Mouse (Mus musculus): ENCODE measurements at regions not wholly inside any gene's neighbourhood (a gene's known extent, or its start where the extent isn't known, plus 50 kb on each side); places are given as distances from the start of the nearest gene placed in this dataset.
A peak's percentile ranks its signal among the peaks of the same experiment; 100 is the strongest.

DNA sequence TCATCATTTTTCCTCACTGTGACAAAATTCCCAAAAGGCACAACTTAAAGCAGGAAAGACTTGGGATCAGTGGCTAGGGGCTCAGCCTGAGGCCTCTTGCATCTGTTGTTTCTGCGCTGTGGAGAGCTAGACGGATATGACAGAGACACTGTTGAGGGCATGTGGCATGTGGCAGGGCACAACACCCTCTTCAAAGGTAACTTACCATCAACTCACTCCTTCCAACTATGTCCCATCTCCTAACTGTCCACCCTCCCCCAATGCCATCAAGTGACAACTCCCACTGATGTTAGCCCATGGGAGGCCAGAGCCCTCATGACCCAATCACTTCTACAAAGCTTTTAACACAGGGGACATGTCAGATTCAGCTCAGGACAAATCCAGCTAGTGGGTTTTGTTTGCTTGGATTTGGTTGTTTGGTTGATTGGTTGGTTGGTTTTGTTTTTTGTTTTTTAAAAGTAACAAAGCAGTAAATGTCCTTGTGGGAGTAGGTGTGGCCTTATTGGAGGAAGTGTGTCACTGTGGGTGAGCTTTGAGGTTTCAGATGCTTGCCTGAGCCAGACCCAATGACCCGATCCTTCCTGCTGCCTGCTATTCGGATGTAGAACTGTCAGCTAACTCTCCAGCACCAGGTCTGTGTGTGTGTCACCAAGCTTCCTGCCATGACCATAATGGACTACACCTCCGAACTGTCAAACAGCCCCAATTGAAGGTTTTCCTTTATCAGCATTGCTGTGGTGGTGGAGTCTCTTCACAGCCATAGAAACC is 53.2 kb upstream of the Lef1 start:
- no peak for TF ChIP-seq CTCF (conservative IDR thresholded peaks at IDR 0.05)
- Histone ChIP-seq H3K27ac (no peak overlapping the region), H3K4me3 (no peak overlapping the region)
- DNase-seq (ENCODE audit: low spot score in 2 of 2), result no peak

DNA sequence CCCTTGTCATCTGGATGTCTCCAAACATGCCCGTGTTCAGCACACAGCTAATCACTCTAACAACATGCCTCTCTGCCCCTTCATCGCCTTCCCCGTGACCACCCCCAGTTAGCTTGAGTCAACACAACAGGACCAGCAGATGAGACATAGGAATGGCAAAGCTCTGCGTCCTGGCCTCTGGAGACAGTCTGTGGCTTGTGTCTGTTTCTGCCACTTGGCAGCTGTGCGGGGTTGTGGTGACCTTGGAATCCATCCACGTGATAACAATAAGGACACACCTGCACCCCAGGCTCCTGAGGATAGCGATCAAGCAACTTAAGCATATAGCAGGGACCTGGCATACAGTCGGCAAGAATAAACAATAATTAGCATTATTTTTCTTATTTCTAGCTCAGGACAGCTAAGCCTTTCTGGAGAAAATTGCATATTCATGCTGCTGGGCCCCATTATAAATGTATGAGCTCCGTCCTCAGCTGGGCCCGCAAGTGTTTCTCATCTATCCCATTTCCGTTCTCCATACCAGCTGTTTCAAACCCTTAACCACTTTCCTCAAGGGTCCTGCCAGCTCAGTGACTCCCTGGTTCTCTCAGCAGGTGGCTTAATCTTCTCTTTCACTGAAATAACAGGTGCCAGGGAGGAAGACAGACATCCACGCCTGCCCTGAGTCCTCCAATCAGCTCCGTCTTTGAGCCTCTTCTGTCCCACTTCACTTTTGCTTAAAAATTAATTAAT is 55.9 kb upstream of the Lef1 start:
- TF ChIP-seq CTCF (conservative IDR thresholded peaks at IDR 0.05), result no peak
- Histone ChIP-seq H3K4me3 (no peak overlapping the region), H3K27ac (no peak overlapping the region)
- no peak for DNase-seq (ENCODE audit: low spot score in 2 of 2)

DNA sequence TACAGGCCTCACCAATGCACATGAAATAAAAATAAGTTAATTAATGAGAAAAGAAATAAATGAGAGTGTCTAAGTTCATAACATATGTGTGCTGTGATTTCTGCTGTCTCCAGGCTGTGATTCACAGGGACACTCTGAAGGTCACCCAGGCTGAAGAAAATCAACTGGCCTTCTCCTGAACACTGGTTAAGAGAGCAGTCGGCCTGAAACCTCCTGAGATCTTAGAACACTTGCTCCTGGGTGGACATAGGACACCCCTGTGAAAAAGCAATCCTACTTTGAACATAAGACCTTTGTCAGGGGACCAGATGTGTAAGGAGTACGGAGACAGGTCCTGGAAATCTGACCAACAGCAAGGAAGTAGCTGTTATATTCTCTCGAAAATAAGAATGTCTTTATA is 62.6 kb upstream of the Lef1 start:
- DNase-seq (ENCODE audit: low spot score in 2 of 2), result no peak
- no peak overlapping the region for H3K4me3 ChIP-seq
- no peak for TF ChIP-seq CTCF (conservative IDR thresholded peaks at IDR 0.05)
- no peak overlapping the region for H3K27ac ChIP-seq

- no peak for TF ChIP-seq CTCF (conservative IDR thresholded peaks at IDR 0.05)
- no peak for DNase-seq (ENCODE audit: low spot score in 2 of 2)
Measured at GRCm38 (mm10) chr3:131046412-131046811, 63.9 kb upstream of the Lef1 start.

DNA sequence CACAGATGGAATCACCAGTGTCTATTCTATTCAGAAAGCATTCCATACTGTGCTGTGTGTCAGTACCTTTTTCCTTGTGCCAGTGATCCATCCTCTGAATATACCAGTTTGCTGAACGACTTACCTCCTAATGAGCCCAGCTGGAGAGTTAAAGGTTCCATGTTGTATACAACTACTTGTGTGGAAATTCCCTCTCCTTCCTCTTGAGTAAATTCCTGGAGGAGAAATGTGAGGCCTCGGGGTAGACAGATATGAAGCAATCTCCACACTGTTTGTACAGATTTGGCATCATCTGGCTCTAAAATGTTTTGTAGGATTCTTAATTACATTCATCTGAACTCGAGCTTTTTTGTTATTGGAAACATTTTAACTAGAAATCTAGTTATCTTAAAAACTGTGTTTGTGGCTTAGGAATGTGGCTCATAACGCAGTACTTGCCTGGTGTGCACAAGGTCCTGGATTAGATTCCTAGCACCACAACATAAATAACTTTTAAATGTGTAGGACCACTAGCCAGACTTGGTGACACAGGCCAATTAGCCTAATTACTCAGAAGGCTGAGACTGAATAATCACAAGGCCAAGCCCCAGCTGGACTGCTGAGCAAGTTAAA is 70.0 kb upstream of the Lef1 start:
- no peak for TF ChIP-seq CTCF (conservative IDR thresholded peaks at IDR 0.05)
- H3K27ac ChIP-seq, result no peak overlapping the region
- H3K4me3 ChIP-seq, result no peak overlapping the region
- no peak for DNase-seq (ENCODE audit: low spot score in 2 of 2)

More at GRCm38 (mm10) chr3:131046412-131046811, 63.9 kb upstream of the Lef1 start:
- Histone ChIP-seq H3K27ac (no peak overlapping the region), H3K4me3 (no peak overlapping the region)

DNA sequence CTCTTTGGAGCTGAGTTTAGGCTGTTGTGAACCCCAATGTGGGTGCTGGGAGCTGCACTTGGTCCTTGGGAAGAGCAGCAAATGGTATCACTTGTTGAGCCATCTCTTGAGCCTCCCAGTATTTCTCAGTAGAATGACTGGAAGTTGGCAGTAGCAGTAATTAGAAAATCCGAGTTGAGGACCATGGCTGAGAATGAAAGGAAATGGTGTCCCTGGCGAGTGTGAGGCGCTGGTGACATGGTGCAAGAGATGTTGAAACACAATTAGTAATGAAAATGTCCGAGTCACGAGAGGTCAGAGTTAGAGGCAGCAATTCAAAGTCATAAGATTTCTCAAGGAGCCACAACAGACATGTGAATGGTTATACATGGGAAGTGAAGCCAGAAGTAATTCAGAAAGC is 73.2 kb upstream of the Lef1 start:
- Histone ChIP-seq H3K4me3 (no peak overlapping the region), H3K27ac (no peak overlapping the region)
- TF ChIP-seq CTCF (conservative IDR thresholded peaks at IDR 0.05), result 0 out of 2 replicates have a peak, but pooled peaks have one; percentile 6
- no peak for DNase-seq (ENCODE audit: low spot score in 2 of 2)

- TF ChIP-seq CTCF (conservative IDR thresholded peaks at IDR 0.05), result no peak
- H3K4me3 ChIP-seq, result no peak overlapping the region
- H3K27ac ChIP-seq, result no peak overlapping the region
- DNase-seq (ENCODE audit: low spot score in 2 of 2), result no peak
Measured at GRCm38 (mm10) chr3:131034774-131035173, 75.5 kb upstream of the Lef1 start.

DNA sequence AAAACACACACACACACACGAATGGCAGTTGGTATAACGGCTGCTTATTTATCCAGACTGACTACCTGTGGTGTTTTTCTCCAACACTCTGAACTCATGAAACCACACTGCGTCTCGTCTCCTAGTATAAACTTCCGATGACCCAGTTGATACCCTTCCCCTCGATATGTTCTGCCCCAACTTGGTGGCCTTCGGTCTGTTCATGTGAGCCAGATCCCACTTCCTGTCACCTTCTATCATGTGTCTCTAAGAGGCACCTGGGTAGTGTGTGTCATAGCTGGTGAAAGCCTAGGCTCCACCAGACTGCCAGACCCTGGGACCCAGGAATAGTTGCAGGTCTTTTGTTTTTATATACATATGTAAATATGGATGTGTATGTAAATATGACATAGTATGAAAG is 83.9 kb upstream of the Lef1 start:
- no peak for DNase-seq (ENCODE audit: low spot score in 2 of 2)
- no peak for TF ChIP-seq CTCF (conservative IDR thresholded peaks at IDR 0.05)
- H3K27ac ChIP-seq, result no peak overlapping the region
- no peak overlapping the region for H3K4me3 ChIP-seq

GRCm38 (mm10) chr3:131019163-131019956 is 90.9 kb upstream of the Lef1 start:
- no peak for TF ChIP-seq CTCF (conservative IDR thresholded peaks at IDR 0.05)
- H3K27ac ChIP-seq, result 0 out of 2 replicates have a peak overlapping the region, but pooled peaks have one; percentile 14
- no peak overlapping the region for H3K4me3 ChIP-seq
- DNase-seq (ENCODE audit: low spot score in 2 of 2), result no peak

DNA sequence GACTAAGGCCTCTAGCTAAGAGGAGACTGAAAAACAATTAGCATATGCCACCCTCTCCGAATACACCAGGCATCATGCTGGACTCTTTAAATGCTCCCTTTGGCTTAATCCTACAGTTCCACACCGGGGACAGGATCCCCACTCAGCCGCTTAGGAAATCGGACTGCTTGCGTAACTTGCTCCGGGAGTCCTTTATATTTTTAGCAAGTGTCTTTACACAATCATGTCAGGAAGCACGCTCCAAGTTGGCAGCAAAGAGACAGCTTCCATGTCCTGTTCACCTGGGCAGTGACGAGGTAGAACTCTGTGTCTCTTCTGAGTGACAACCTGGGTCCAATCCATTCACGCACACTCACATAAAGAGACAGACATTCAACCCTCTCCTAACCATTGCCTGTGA is 92.4 kb upstream of the Lef1 start:
- no peak overlapping the region for H3K4me3 ChIP-seq
- TF ChIP-seq CTCF (conservative IDR thresholded peaks at IDR 0.05), result no peak
- no peak overlapping the region for H3K27ac ChIP-seq
- DNase-seq (ENCODE audit: low spot score in 2 of 2), result no peak

- no peak for DNase-seq (ENCODE audit: low spot score in 2 of 2)
- H3K4me3 ChIP-seq, result no peak overlapping the region
- no peak for TF ChIP-seq CTCF (conservative IDR thresholded peaks at IDR 0.05)
- no peak overlapping the region for H3K27ac ChIP-seq
Measured at GRCm38 (mm10) chr3:131016104-131016503, 94.2 kb upstream of the Lef1 start.

GRCm38 (mm10) chr3:131014092-131014716 is 96.1 kb upstream of the Lef1 start:
- Histone ChIP-seq H3K4me3 (no peak overlapping the region), H3K27ac (no peak overlapping the region)
- no peak for TF ChIP-seq CTCF (conservative IDR thresholded peaks at IDR 0.05)
- DNase-seq (ENCODE audit: low spot score in 2 of 2), result no peak

Measured in layer of hippocampus, adult 2 months (tissue).